Mouse (Mus musculus): ENCODE measurements at regions not wholly inside any gene's neighbourhood (a gene's known extent, or its start where the extent isn't known, plus 50 kb on each side); places are given as distances from the start of the nearest gene placed in this dataset.
A peak's percentile ranks its signal among the peaks of the same experiment; 100 is the strongest.

DNA sequence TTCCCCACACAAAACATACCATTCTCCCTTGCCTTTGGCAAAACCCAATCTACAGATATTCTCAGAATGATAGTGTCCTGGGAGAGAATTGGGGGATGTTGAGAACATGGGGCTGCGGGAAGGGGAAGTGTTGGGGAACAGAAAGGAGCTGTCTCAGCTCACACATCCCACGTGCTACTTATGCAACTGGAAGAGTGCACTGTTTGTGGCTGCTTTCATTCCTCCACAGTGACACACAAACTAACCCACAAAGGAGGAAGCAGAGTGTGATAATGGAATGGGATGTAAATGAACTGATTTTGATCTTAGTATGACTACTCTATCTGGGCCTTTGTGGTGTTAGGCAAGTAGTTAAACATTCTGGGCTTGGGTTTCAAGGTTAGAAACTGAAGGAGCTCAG, 317.3 kb upstream of the Epha4 start:
- ATAC-seq = no peak
- Histone ChIP-seq H3K9me3 (ENCODE audit: control insufficient read depth, low read length) (no peaks in the 10 kb centered on the region), H3K4me3 (ENCODE audit: low read length) (no peak overlapping the region), H3K9ac (ENCODE audit: low read depth, low read length) (no peak overlapping the region), H3K27ac (ENCODE audit: low read depth, low read length) (no peak overlapping the region), H3K4me1 (ENCODE audit: control insufficient read depth, insufficient read depth, low read depth, low read length) (no peaks in the 10 kb centered on the region), H3K27me3 (replicated peaks; ENCODE audit: control insufficient read depth, insufficient read depth, low read length) (no peaks in the 10 kb centered on the region), H3K4me2 (ENCODE audit: low read length) (no peak overlapping the region), H3K36me3 (ENCODE audit: control insufficient read depth, insufficient read depth, low read length) (no peaks in the 10 kb centered on the region)
- 50% methylated on average over 2 of the region's 2 CpGs for WGBS

GRCm38 (mm10) chr1:77824716-77825387, 310.0 kb upstream of the Epha4 start:
- ATAC-seq = no peak
- Histone ChIP-seq H3K4me3 (ENCODE audit: low read length) (no peak overlapping the region), H3K27me3 (replicated peaks; ENCODE audit: control insufficient read depth, insufficient read depth, low read length) (no peaks in the 10 kb centered on the region), H3K4me1 (ENCODE audit: control insufficient read depth, insufficient read depth, low read depth, low read length) (peaks cover 10% of the 10 kb centered on the region), H3K9ac (ENCODE audit: low read depth, low read length) (no peak overlapping the region), H3K27ac (ENCODE audit: low read depth, low read length) (peak overlapping the region; percentile 32; the same call in 1 of the 2 replicates), H3K9me3 (ENCODE audit: control insufficient read depth, low read length) (no peaks in the 10 kb centered on the region), H3K36me3 (ENCODE audit: control insufficient read depth, insufficient read depth, low read length) (no peaks in the 10 kb centered on the region), H3K4me2 (ENCODE audit: low read length) (peak overlapping the region; percentile 16; the same call in 1 of the 2 replicates)
- WGBS = 42% methylated on average over 5 of the region's 5 CpGs

GRCm38 (mm10) chr1:77823801-77824687, 309.2 kb upstream of the Epha4 start:
- no peaks in the 10 kb centered on the region for H3K27me3 ChIP-seq (replicated peaks; ENCODE audit: control insufficient read depth, insufficient read depth, low read length)
- 18% methylated on average over 10 of the region's 10 CpGs for WGBS
- peaks cover 10% of the 10 kb centered on the region for H3K4me1 ChIP-seq (ENCODE audit: control insufficient read depth, insufficient read depth, low read depth, low read length)
- H3K4me3 ChIP-seq (ENCODE audit: low read length) = no peak overlapping the region
- peak; percentile 72 for ATAC-seq
- H3K4me2 ChIP-seq (ENCODE audit: low read length) = peak overlapping the region; percentile 16
- no peaks in the 10 kb centered on the region for H3K9me3 ChIP-seq (ENCODE audit: control insufficient read depth, low read length)
- H3K27ac ChIP-seq (ENCODE audit: low read depth, low read length) = peak overlapping the region; percentile 32; the same call in 1 of the 2 replicates
- H3K36me3 ChIP-seq (ENCODE audit: control insufficient read depth, insufficient read depth, low read length) = no peaks in the 10 kb centered on the region
- H3K9ac ChIP-seq (ENCODE audit: low read depth, low read length) = no peak overlapping the region

DNA sequence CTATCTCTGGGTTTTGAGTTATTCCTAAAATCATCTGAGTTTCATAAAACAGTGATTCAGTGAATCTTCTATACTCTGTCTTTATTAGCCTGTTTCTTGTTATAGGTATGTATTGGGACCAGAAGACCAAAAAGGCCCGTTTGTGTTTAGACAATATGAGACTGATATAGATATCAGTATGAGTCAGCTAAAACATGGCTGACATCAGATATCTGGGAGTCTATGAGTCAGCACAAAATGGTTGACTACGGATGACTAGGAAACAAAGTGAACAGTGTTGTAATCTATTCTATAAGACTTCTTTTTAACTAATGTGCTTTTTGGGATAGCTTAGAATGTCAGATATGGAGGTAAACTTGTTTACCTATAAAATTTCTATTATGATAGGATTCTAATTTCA, 305.2 kb upstream of the Epha4 start:
- no peak for ATAC-seq
- no peak overlapping the region for H3K4me2 ChIP-seq (ENCODE audit: low read length)
- no peaks in the 10 kb centered on the region for H3K27me3 ChIP-seq (replicated peaks; ENCODE audit: control insufficient read depth, insufficient read depth, low read length)
- WGBS = 86% methylated on average over 2 of the region's 2 CpGs
- peaks cover 10% of the 10 kb centered on the region for H3K4me1 ChIP-seq (ENCODE audit: control insufficient read depth, insufficient read depth, low read depth, low read length)
- no peaks in the 10 kb centered on the region for H3K36me3 ChIP-seq (ENCODE audit: control insufficient read depth, insufficient read depth, low read length)
- H3K9me3 ChIP-seq (ENCODE audit: control insufficient read depth, low read length) = no peaks in the 10 kb centered on the region
- no peak overlapping the region for H3K4me3 ChIP-seq (ENCODE audit: low read length)
- no peak overlapping the region for H3K27ac ChIP-seq (ENCODE audit: low read depth, low read length)
- H3K9ac ChIP-seq (ENCODE audit: low read depth, low read length) = no peak overlapping the region

GRCm38 (mm10) chr1:77815451-77815850, 300.6 kb upstream of the Epha4 start:
- Histone ChIP-seq H3K27ac (ENCODE audit: low read depth, low read length) (no peak overlapping the region), H3K27me3 (replicated peaks; ENCODE audit: control insufficient read depth, insufficient read depth, low read length) (no peaks in the 10 kb centered on the region), H3K36me3 (ENCODE audit: control insufficient read depth, insufficient read depth, low read length) (no peaks in the 10 kb centered on the region), H3K4me3 (ENCODE audit: low read length) (no peak overlapping the region), H3K4me2 (ENCODE audit: low read length) (no peak overlapping the region), H3K9ac (ENCODE audit: low read depth, low read length) (no peak overlapping the region), H3K4me1 (ENCODE audit: control insufficient read depth, insufficient read depth, low read depth, low read length) (no peaks in the 10 kb centered on the region), H3K9me3 (ENCODE audit: control insufficient read depth, low read length) (no peaks in the 10 kb centered on the region)
- ATAC-seq = no peak
- 84% methylated on average over 4 of the region's 4 CpGs for WGBS

DNA sequence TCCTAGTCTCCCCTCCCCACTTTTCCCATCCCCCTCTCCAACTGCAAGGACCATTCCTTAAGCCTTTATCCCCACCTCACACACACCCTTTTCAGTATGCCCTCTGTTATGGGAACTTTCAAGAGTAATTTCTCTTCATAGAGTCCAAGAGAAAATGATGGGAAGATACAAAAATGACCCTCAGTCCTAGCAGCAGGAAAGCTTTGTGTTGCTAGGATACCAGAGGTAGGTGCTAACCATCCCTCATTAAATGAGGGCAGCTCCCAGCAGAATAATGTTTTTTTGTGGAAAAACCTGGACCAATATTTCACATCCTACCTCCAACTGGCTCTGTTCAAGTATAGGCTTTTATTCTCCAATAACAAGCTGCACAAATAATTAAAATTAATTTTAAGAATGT, 296.7 kb upstream of the Epha4 start:
- Histone ChIP-seq H3K4me1 (ENCODE audit: control insufficient read depth, insufficient read depth, low read depth, low read length) (no peaks in the 10 kb centered on the region), H3K9me3 (ENCODE audit: control insufficient read depth, low read length) (no peaks in the 10 kb centered on the region), H3K27me3 (replicated peaks; ENCODE audit: control insufficient read depth, insufficient read depth, low read length) (no peaks in the 10 kb centered on the region), H3K27ac (ENCODE audit: low read depth, low read length) (no peak overlapping the region), H3K36me3 (ENCODE audit: control insufficient read depth, insufficient read depth, low read length) (no peaks in the 10 kb centered on the region), H3K4me2 (ENCODE audit: low read length) (no peak overlapping the region), H3K9ac (ENCODE audit: low read depth, low read length) (no peak overlapping the region), H3K4me3 (ENCODE audit: low read length) (no peak overlapping the region)
- ATAC-seq = no peak

DNA sequence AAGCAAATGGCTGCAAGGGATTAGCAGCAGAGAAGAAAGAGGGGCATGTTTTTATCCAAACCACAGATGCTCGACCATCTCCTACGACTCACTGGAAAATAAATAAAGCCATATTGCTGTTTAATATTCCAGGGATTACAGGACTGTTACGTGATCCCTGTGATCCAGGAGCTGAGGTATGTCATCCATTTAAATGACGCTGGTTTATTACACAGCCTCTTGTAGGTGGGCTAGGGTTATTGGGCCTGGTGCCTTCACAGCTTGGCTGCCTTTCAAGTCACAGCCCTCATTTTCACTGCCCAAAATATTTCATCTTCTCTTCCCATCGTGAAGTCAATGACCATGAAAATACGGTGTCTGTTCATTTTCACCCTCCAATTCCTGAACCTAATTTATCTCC, 276.1 kb upstream of the Epha4 start:
- no peaks in the 10 kb centered on the region for H3K4me1 ChIP-seq (ENCODE audit: control insufficient read depth, insufficient read depth, low read depth, low read length)
- H3K27ac ChIP-seq (ENCODE audit: low read depth, low read length) = no peak overlapping the region
- H3K27me3 ChIP-seq (replicated peaks; ENCODE audit: control insufficient read depth, insufficient read depth, low read length) = no peaks in the 10 kb centered on the region
- 70% methylated on average over 6 of the region's 6 CpGs for WGBS
- ATAC-seq = no peak
- H3K36me3 ChIP-seq (ENCODE audit: control insufficient read depth, insufficient read depth, low read length) = no peaks in the 10 kb centered on the region
- H3K9me3 ChIP-seq (ENCODE audit: control insufficient read depth, low read length) = no peaks in the 10 kb centered on the region
- H3K4me2 ChIP-seq (ENCODE audit: low read length) = no peak overlapping the region
- no peak overlapping the region for H3K9ac ChIP-seq (ENCODE audit: low read depth, low read length)
- no peak overlapping the region for H3K4me3 ChIP-seq (ENCODE audit: low read length)

GRCm38 (mm10) chr1:77754326-77754725, 239.4 kb upstream of the Epha4 start:
- Histone ChIP-seq H3K27ac (ENCODE audit: low read depth, low read length) (no peak overlapping the region), H3K4me1 (ENCODE audit: control insufficient read depth, insufficient read depth, low read depth, low read length) (no peaks in the 10 kb centered on the region), H3K4me3 (ENCODE audit: low read length) (no peak overlapping the region), H3K9ac (ENCODE audit: low read depth, low read length) (no peak overlapping the region), H3K27me3 (replicated peaks; ENCODE audit: control insufficient read depth, insufficient read depth, low read length) (no peaks in the 10 kb centered on the region), H3K36me3 (ENCODE audit: control insufficient read depth, insufficient read depth, low read length) (no peaks in the 10 kb centered on the region), H3K9me3 (ENCODE audit: control insufficient read depth, low read length) (no peaks in the 10 kb centered on the region), H3K4me2 (ENCODE audit: low read length) (no peak overlapping the region)
- 73% methylated on average over 3 of the region's 3 CpGs for WGBS
- ATAC-seq = no peak
